Mouse (Mus musculus) MEL (cell line): ENCODE data around the gene Rab31.

Source experiments
- CTCF ChIP-seq, 3 experiments: IDR thresholded peaks in 2 of 3; conservative IDR thresholded peaks in 1 of 3; 2 replicates each; pipeline ENCODE4 v1.5.1; 2011 to 2012; ENCODE audit warnings: low read length in 3 of 3, low read depth in 2 of 3, mild to moderate bottlenecking in 2 of 3, improper control_type of control experiment in 1 of 3, inconsistent platforms in 1 of 3, mixed read lengths in 1 of 3, moderate library complexity in 1 of 3; ENCODE audit not compliant: control insufficient read depth in 1 of 3, insufficient read depth in 1 of 3, poor library complexity in 1 of 3, severe bottlenecking in 1 of 3
- MXI1 ChIP-seq: IDR thresholded peaks from 2 replicates; pipeline ENCODE4 v1.6.1; 2011; ENCODE audit warnings: mild to moderate bottlenecking, low read depth, low read length, improper control_type of control experiment
- TCF12 ChIP-seq: IDR thresholded peaks from 2 replicates; pipeline ENCODE4 v1.6.1; 2014; ENCODE audit warnings: low read depth, mild to moderate bottlenecking, inconsistent platforms, low read length, improper control_type of control experiment, moderate library complexity
- USF2 ChIP-seq, 2 experiments: IDR thresholded peaks; 2 replicates each; pipeline ENCODE4 v1.6.1; 2011 to 2012; ENCODE audit warnings: improper control_type of control experiment in 2 of 2, low read length in 2 of 2, borderline replicate concordance in 1 of 2, inconsistent platforms in 1 of 2, low read depth in 1 of 2, mild to moderate bottlenecking in 1 of 2; ENCODE audit not compliant: insufficient read depth in 1 of 2

- TF ChIP-seq CTCF (IDR thresholded peaks at IDR 0.05 in 2 of 3, conservative IDR thresholded peaks at IDR 0.05 in 1 of 3; ENCODE audit: control insufficient read depth in 1 of 3, insufficient read depth in 1 of 3, low read depth in 2 of 3, low read length in 3 of 3, poor library complexity in 1 of 3, severe bottlenecking in 1 of 3) (no peak), USF2 (IDR thresholded peaks at IDR 0.05; ENCODE audit: borderline replicate concordance in 1 of 2, insufficient read depth in 1 of 2, low read depth in 1 of 2, low read length in 2 of 2) (no peak), MXI1 (no peak), TCF12 (no peak)
These were observed 26.2 kb downstream of the Rab31 start for GRCm38 (mm10) chr17:65746314-65746713.
